Mouse (Mus musculus) C2C12 (cell line): ENCODE measurements around the gene Cdhr4. TPM values are rescaled to one million over a fixed set of nuclear protein-coding genes. Genes with fewer than 3 reads are reported as not detected.

Experiments used
- H3K27me3 ChIP-seq: one replicate; pipeline ENCODE4 v1.6.1; 2011; ENCODE audit not compliant: control insufficient read depth, insufficient read depth, insufficient read length
- H3K36me3 ChIP-seq: one replicate; pipeline ENCODE4 v1.6.1; 2011; ENCODE audit not compliant: control insufficient read depth, insufficient read depth
- H3K4me3 ChIP-seq: one replicate; pipeline ENCODE4 v1.5.1; 2011; ENCODE audit warnings: mild to moderate bottlenecking, control low read depth; ENCODE audit not compliant: poor library complexity, insufficient read depth, severe bottlenecking
- H3K79me2 ChIP-seq: one replicate; pipeline ENCODE4 v1.6.1; 2011; ENCODE audit not compliant: control insufficient read depth, insufficient read depth
- H3K79me3 ChIP-seq: one replicate; pipeline ENCODE4 v1.6.1; 2011; ENCODE audit warnings: low read depth, control low read depth
- H3ac ChIP-seq: one replicate; pipeline ENCODE3; 2011; ENCODE audit warnings: low read depth; ENCODE audit not compliant: control insufficient read depth, insufficient read length
- CEBPB ChIP-seq: IDR thresholded peaks from one replicate; pipeline ENCODE4 v1.6.1; 2011; ENCODE audit warnings: low read depth, mild to moderate bottlenecking, control low read depth, moderate library complexity
- CTCF ChIP-seq: IDR thresholded peaks from one replicate; pipeline ENCODE4 v1.5.1; 2011; ENCODE audit not compliant: control insufficient read depth, insufficient read depth, insufficient read length
- FOSL1 ChIP-seq: IDR thresholded peaks from one replicate; pipeline ENCODE4 v1.8.0; 2011; ENCODE audit warnings: mild to moderate bottlenecking, low read length; ENCODE audit not compliant: poor library complexity, insufficient read depth, severe bottlenecking
- MAX ChIP-seq: IDR thresholded peaks from one replicate; pipeline ENCODE4 v1.6.1; 2011; ENCODE audit warnings: mild to moderate bottlenecking, control low read depth
- MYOD1 ChIP-seq: IDR thresholded peaks from one replicate; pipeline ENCODE4 v1.6.1; 2011; ENCODE audit warnings: low read depth; ENCODE audit not compliant: control insufficient read depth, insufficient read length
- MYOG ChIP-seq: IDR thresholded peaks from one replicate; pipeline ENCODE4 v1.6.1; 2011; ENCODE audit not compliant: control insufficient read depth, insufficient read length; ENCODE audit errors: extremely low read depth
- USF1 ChIP-seq: IDR thresholded peaks from one replicate; pipeline ENCODE4 v1.6.1; 2011; ENCODE audit warnings: low read depth, mild to moderate bottlenecking, control low read depth, moderate library complexity
- polyA plus RNA-seq: library from polyadenylated mRNA; unstranded; fragments of >200 nt; fragmentation: generic; extraction: Trizol; gene quantifications from one replicate; pipeline ENCODE4 v1.2.1, GENCODE M21; 2012; ENCODE audit warnings: missing spikeins

Gene Cdhr4
- polyA plus RNA-seq, 1 experiment = not detected

- H3K36me3 ChIP-seq = peaks cover 47% of the 10 kb centered on the region
- TF ChIP-seq CTCF = no peak
- TF ChIP-seq MAX = no peak
- TF ChIP-seq FOSL1 = no peak
- no peak for TF ChIP-seq MYOD1
- no peak overlapping the region for H3ac ChIP-seq
- H3K79me3 ChIP-seq = no peaks in the 10 kb centered on the region
- no peak overlapping the region for H3K4me3 ChIP-seq
- no peaks in the 10 kb centered on the region for H3K79me2 ChIP-seq
- H3K27me3 ChIP-seq = no peaks in the 10 kb centered on the region
Measured at GRCm38 (mm10) chr9:107962916-107963315, 29.4 kb upstream of the Cdhr4 start.

GRCm38 (mm10) chr9:107963700-107964099 is 28.6 kb upstream of the Cdhr4 start:
- Histone ChIP-seq H3K79me2 (no peaks in the 10 kb centered on the region), H3K27me3 (no peaks in the 10 kb centered on the region), H3K79me3 (no peaks in the 10 kb centered on the region), H3K36me3 (peaks cover 44% of the 10 kb centered on the region), H3ac (no peak overlapping the region), H3K4me3 (no peak overlapping the region)
- TF ChIP-seq CTCF (peak; percentile 70), USF1 (no peak)

- no peak overlapping the region for H3K4me3 ChIP-seq
- peaks cover 39% of the 10 kb centered on the region for H3K36me3 ChIP-seq
- no peak for TF ChIP-seq FOSL1
- no peak for TF ChIP-seq MYOD1
- TF ChIP-seq USF1 = no peak
- TF ChIP-seq CTCF = no peak
- no peak for TF ChIP-seq MAX
- TF ChIP-seq CEBPB = no peak
- TF ChIP-seq MYOG = no peak
- no peaks in the 10 kb centered on the region for H3K79me2 ChIP-seq
- H3K27me3 ChIP-seq = no peaks in the 10 kb centered on the region
- no peaks in the 10 kb centered on the region for H3K79me3 ChIP-seq
- no peak overlapping the region for H3ac ChIP-seq
Measured at GRCm38 (mm10) chr9:107964681-107965080, 27.6 kb upstream of the Cdhr4 start.

- no peak for TF ChIP-seq CTCF
- no peak for TF ChIP-seq MAX
- no peaks in the 10 kb centered on the region for H3K27me3 ChIP-seq
- H3K79me3 ChIP-seq = no peaks in the 10 kb centered on the region
- peaks cover 39% of the 10 kb centered on the region for H3K36me3 ChIP-seq
- H3K79me2 ChIP-seq = no peaks in the 10 kb centered on the region
- H3K4me3 ChIP-seq = no peak overlapping the region
- no peak overlapping the region for H3ac ChIP-seq
Measured at GRCm38 (mm10) chr9:107966676-107967075, 25.6 kb upstream of the Cdhr4 start.

GRCm38 (mm10) chr9:107967437-107967836 is 24.9 kb upstream of the Cdhr4 start:
- Histone ChIP-seq H3K27me3 (no peaks in the 10 kb centered on the region), H3K79me3 (no peaks in the 10 kb centered on the region), H3K79me2 (no peaks in the 10 kb centered on the region), H3ac (no peak overlapping the region), H3K36me3 (peaks cover 32% of the 10 kb centered on the region), H3K4me3 (no peak overlapping the region)
- TF ChIP-seq MYOD1 (no peak), FOSL1 (no peak), CTCF (no peak), CEBPB (no peak), USF1 (no peak), MAX (no peak), MYOG (no peak)

GRCm38 (mm10) chr9:107968531-107968930 is 23.8 kb upstream of the Cdhr4 start:
- H3ac ChIP-seq = no peak overlapping the region
- H3K79me2 ChIP-seq = no peaks in the 10 kb centered on the region
- H3K4me3 ChIP-seq = no peak overlapping the region
- H3K36me3 ChIP-seq = peaks cover 22% of the 10 kb centered on the region
- no peaks in the 10 kb centered on the region for H3K27me3 ChIP-seq
- TF ChIP-seq CEBPB (no peak), CTCF (no peak), MAX (no peak), FOSL1 (no peak), MYOG (no peak), MYOD1 (no peak), USF1 (no peak)
- no peaks in the 10 kb centered on the region for H3K79me3 ChIP-seq
